Comparison of ENCODE assay signal across 8 mouse cellular contexts in the genomic region with DNA sequence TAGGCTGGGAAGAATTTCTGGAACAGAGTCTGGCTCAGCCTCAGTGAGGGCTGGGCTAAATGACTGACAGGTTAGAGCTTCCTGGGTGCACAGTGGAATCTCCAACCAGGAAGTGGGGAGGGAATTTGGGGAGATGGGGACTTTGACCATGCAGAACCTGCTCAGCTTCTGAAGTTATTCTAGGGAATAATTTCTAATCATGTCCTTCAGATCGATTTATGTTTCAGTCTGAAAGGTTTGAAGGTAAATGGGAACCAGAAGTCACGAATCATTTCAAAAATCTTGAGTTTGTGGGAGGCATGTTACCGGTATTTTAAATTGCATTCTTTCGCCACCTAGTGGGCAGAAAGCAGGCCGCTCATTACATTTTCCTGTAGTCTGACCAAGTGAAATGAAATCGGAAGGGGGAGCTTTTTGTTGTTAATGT.
A peak's percentile ranks its signal among the peaks of the same experiment; 100 is the strongest.
DNase-seq lines count a peak whose midpoint lies in the region; TF ChIP-seq lines count a peak whose summit lies in the region.

No protein-coding gene starts in this region.

- H3K4me2 ChIP-seq in CH12.LX (ENCODE audit: insufficient read depth, low read depth, poor library complexity, severe bottlenecking): 0 out of 2 replicates have a peak overlapping the region, but pooled peaks have one; percentile 8

- peak; percentile 59 for TF ChIP-seq RAD21 in CH12.LX (IDR thresholded peaks at IDR 0.05; ENCODE audit: low read depth, low read length)

- peak; percentile 59 to 90 for TF ChIP-seq CTCF in CH12.LX (conservative IDR thresholded peaks at IDR 0.05 in 1 of 2, IDR thresholded peaks at IDR 0.05 in 1 of 2; ENCODE audit: low read depth in 2 of 2, low read length in 2 of 2)
- TF ChIP-seq CTCF in embryonic fibroblast, embryonic 13.5 days (IDR thresholded peaks at IDR 0.05; ENCODE audit: borderline replicate concordance, insufficient read depth, low read length): no peak

- no peaks in the 10 kb centered on the region for H3K27me3 ChIP-seq in CH12.LX (replicated peaks)

- no peak overlapping the region for H3K27ac ChIP-seq in CH12.LX (ENCODE audit: insufficient read depth, low read depth)
- H3K27ac ChIP-seq in embryonic fibroblast, embryonic 13.5 days (ENCODE audit: insufficient read depth, low read length): peak overlapping the region; percentile 69; the same call in 1 of the 2 replicates

- no peaks in the 10 kb centered on the region for H3K36me3 ChIP-seq in CH12.LX (replicated peaks in 1 of 2; ENCODE audit: control insufficient read depth in 1 of 2, insufficient read depth in 1 of 2, low read length in 1 of 2)

- no peaks in the 10 kb centered on the region for H3K9me3 ChIP-seq in CH12.LX (replicated peaks; ENCODE audit: low read length)

- no peaks in the 10 kb centered on the region for H3K79me2 ChIP-seq in CH12.LX (replicated peaks; ENCODE audit: control insufficient read depth, extremely low read depth, insufficient read depth, poor library complexity, severe bottlenecking)

- DNase-seq in CH12.LX (ENCODE audit: extremely low read depth): peak; percentile 67
- peak; percentile 9 for DNase-seq in adrenal gland, postnatal 25 days
- DNase-seq in heart, postnatal 4 days: peak; percentile 51
- peak; percentile 38 to 83 for DNase-seq in layer of hippocampus, adult 18-20 months (ENCODE audit: low spot score in 2 of 2)
- DNase-seq in lung, adult 18-20 months: peak; percentile 50 to 58
- peak; percentile 81 for DNase-seq in retina, embryonic 14.5 days (ENCODE audit: low spot score)
- DNase-seq in gastrocnemius, postnatal 25 days: no peak

- no peak for TF ChIP-seq POLR2A in CH12.LX (IDR thresholded peaks at IDR 0.05; ENCODE audit: low read depth, low read length)
- TF ChIP-seq POLR2A in embryonic fibroblast, embryonic 13.5 days (IDR thresholded peaks at IDR 0.05; ENCODE audit: low read depth, low read length): no peak; the same call in 1 of the 2 replicates

- dilution Hi-C loops in CH12.LX (cut with MboI; ENCODE audit: extremely low pct_ligation_motif_present, extremely low pct_unique_long_range_greater_than_20kb, low sequenced_read_pairs): no loop called here

- TF ChIP-seq EP300 in CH12.LX (IDR thresholded peaks at IDR 0.05; ENCODE audit: low read length): peak; percentile 23

- peaks cover 3 to 29% of the 10 kb centered on the region in 2 experiments; a peak in 2 of 4 replicates for H3K4me1 ChIP-seq in CH12.LX (ENCODE audit: control insufficient read depth in 1 of 2, insufficient read depth in 2 of 2)
- peaks cover 3% of the 10 kb centered on the region; the same call in 1 of the 2 replicates for H3K4me1 ChIP-seq in embryonic fibroblast, embryonic 13.5 days (ENCODE audit: control insufficient read depth, insufficient read depth, low read length)

- no peak overlapping the region for H3K9ac ChIP-seq in CH12.LX (ENCODE audit: insufficient read depth, low read depth)

- no peak overlapping the region for H3K4me3 ChIP-seq in CH12.LX (replicated peaks in 1 of 3; ENCODE audit: low read depth in 2 of 3, low read length in 2 of 3, poor library complexity in 1 of 3)
- H3K4me3 ChIP-seq in embryonic fibroblast, embryonic 13.5 days (ENCODE audit: insufficient read depth, low read length): no peak overlapping the region

- in situ Hi-C loops in CH12.LX (cut with MboI; ENCODE audit: low pct_ligation_motif_present, low pct_unique_long_range_greater_than_20kb, low sequenced_read_pairs): no loop called here

TF ChIP-seq in CH12.LX, 34 proteins besides CTCF, POLR2A, EP300 and RAD21:
- TF ChIP-seq POLR2AphosphoS2 (IDR thresholded peaks at IDR 0.05; ENCODE audit: low read depth, low read length): no peak
- no peak for TF ChIP-seq PAX5 (IDR thresholded peaks at IDR 0.05; ENCODE audit: low read length)
- 0 out of 2 replicates have a peak, but pooled peaks have one; percentile 40 for TF ChIP-seq MXI1 (IDR thresholded peaks at IDR 0.05; ENCODE audit: low read depth, low read length)
- no peak for TF ChIP-seq ETS1 (conservative IDR thresholded peaks at IDR 0.05; ENCODE audit: low read depth, low read length)
- TF ChIP-seq MAX (IDR thresholded peaks at IDR 0.05; ENCODE audit: low read length): 0 out of 2 replicates have a peak, but pooled peaks have one; percentile 31
- no peak for TF ChIP-seq ZMIZ1 (IDR thresholded peaks at IDR 0.05; ENCODE audit: low read depth, low read length)
- no peak for TF ChIP-seq ZKSCAN1 (IDR thresholded peaks at IDR 0.05; ENCODE audit: borderline replicate concordance, low read depth, low read length)
- no peak for TF ChIP-seq TCF12 (IDR thresholded peaks at IDR 0.05; ENCODE audit: low read depth, low read length)
- no peak for TF ChIP-seq TBP (conservative IDR thresholded peaks at IDR 0.05; ENCODE audit: low read depth, low read length)
- no peak for TF ChIP-seq IRF4 (IDR thresholded peaks at IDR 0.05; ENCODE audit: low read depth, low read length)
- no peak for TF ChIP-seq USF1 (IDR thresholded peaks at IDR 0.05; ENCODE audit: low read depth, low read length)
- TF ChIP-seq GABPA (IDR thresholded peaks at IDR 0.05; ENCODE audit: insufficient replicate concordance, low read depth, low read length): no peak
- no peak for TF ChIP-seq JUN (IDR thresholded peaks at IDR 0.05; ENCODE audit: insufficient read depth, low read depth, low read length)
- TF ChIP-seq USF2 (conservative IDR thresholded peaks at IDR 0.05; ENCODE audit: low read depth, low read length): no peak
- no peak for TF ChIP-seq NRF1 (IDR thresholded peaks at IDR 0.05; ENCODE audit: low read depth, low read length)
- 0 out of 2 replicates have a peak, but pooled peaks have one; percentile 46 for TF ChIP-seq RCOR1 (conservative IDR thresholded peaks at IDR 0.05; ENCODE audit: low read depth, low read length)
- TF ChIP-seq E2F4 (IDR thresholded peaks at IDR 0.05; ENCODE audit: insufficient replicate concordance, low read depth, low read length): no peak
- TF ChIP-seq KAT2A (IDR thresholded peaks at IDR 0.05; ENCODE audit: insufficient replicate concordance, low read length): no peak
- TF ChIP-seq CHD2 (IDR thresholded peaks at IDR 0.05; ENCODE audit: low read length): no peak
- peak; percentile 32; the same call in 1 of the 2 replicates for TF ChIP-seq NELFE (IDR thresholded peaks at IDR 0.05; ENCODE audit: low read depth, low read length)
- peak; percentile 55 for TF ChIP-seq SMC3 (IDR thresholded peaks at IDR 0.05; ENCODE audit: low read depth, low read length)
- TF ChIP-seq MAZ (IDR thresholded peaks at IDR 0.05; ENCODE audit: low read depth, low read length): 0 out of 2 replicates have a peak, but pooled peaks have one; percentile 33
- no peak; the same call in 1 of the 2 replicates for TF ChIP-seq ZNF384 (IDR thresholded peaks at IDR 0.05; ENCODE audit: low read depth, low read length)
- no peak for TF ChIP-seq MEF2A (IDR thresholded peaks at IDR 0.05; ENCODE audit: borderline replicate concordance, low read depth, low read length)
- TF ChIP-seq ELF1 (IDR thresholded peaks at IDR 0.05; ENCODE audit: low read depth, low read length): peak; percentile 78
- TF ChIP-seq JUND (conservative IDR thresholded peaks at IDR 0.05; ENCODE audit: low read depth, low read length): peak; percentile 37; the same call in 1 of the 2 replicates
- no peak for TF ChIP-seq ZC3H11A (IDR thresholded peaks at IDR 0.05; ENCODE audit: low read depth, low read length)
- peak; percentile 49; the same call in 1 of the 2 replicates for TF ChIP-seq SIN3A (IDR thresholded peaks at IDR 0.05; ENCODE audit: low read length)
- peak; percentile 23; the same call in 1 of the 2 replicates for TF ChIP-seq HCFC1 (IDR thresholded peaks at IDR 0.05; ENCODE audit: low read depth, low read length)
- TF ChIP-seq MAFK (IDR thresholded peaks at IDR 0.05; ENCODE audit: insufficient replicate concordance, low read length): no peak
- TF ChIP-seq CHD1 (IDR thresholded peaks at IDR 0.05; ENCODE audit: low read depth, low read length): no peak
- TF ChIP-seq UBTF (IDR thresholded peaks at IDR 0.05; ENCODE audit: low read depth, low read length): no peak
- TF ChIP-seq BHLHE40 (IDR thresholded peaks at IDR 0.05; ENCODE audit: low read depth, low read length): no peak
- TF ChIP-seq MYC (IDR thresholded peaks at IDR 0.05; ENCODE audit: low read depth, low read length): 0 out of 2 replicates have a peak, but pooled peaks have one; percentile 62
